Comparison of ENCODE assay signal across 19 mouse cellular contexts in the genomic region with DNA sequence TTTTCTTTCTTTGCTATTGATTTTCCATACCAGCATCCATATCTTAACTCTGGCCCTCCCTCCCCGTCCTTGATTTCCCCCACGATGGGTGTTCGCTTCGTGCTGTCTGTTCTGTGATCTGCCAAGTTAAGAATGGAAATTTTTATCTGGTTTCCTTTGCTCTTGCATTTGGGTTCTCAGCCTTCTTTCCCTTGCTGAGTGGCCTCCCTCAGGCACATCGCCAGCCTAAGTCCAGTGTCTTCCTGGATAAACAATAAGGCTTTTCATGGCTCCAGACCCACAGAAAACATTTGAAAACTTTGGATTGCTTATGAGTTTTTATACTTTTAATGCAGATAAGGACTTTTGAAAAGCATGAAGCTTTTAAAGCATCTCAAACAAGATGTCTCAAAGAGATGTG.
DNase-seq lines count a peak whose midpoint lies in the region; ATAC-seq and TF ChIP-seq lines count a peak whose summit lies in the region.
"Had no signal": no experiment of that assay in that cellular context is flagged by ENCODE, and none has a peak within 500 bp of the region (broad histone marks: within the 10 kb centered on the region; RNA-seq: fewer than 3 reads in every experiment).

No protein-coding gene starts in this region.

- TF ChIP-seq POLR2A in kidney, adult 2 months (IDR thresholded peaks at IDR 0.05; ENCODE audit: low read depth, low read length), result no peak

- H3K9ac ChIP-seq in kidney, embryonic 14.5 days (ENCODE audit: low read depth, low read length), result no peak overlapping the region
- H3K9ac ChIP-seq in stomach, embryonic 15.5 days, result no peak overlapping the region
- no peak overlapping the region for H3K9ac ChIP-seq in stomach, postnatal 0 days (ENCODE audit: low read length)
- H3K9ac ChIP-seq: embryonic facial prominence, embryonic 13.5 days; heart, embryonic 15.5 days; limb, embryonic 13.5 days; liver, embryonic 13.5 days; midbrain, embryonic 12.5 days; neural tube, embryonic 12.5 days had no signal

- H3K27ac ChIP-seq in kidney, adult 2 months (ENCODE audit: insufficient read depth, low read depth, low read length), result no peak overlapping the region
- H3K27ac ChIP-seq in kidney, embryonic 14.5 days (ENCODE audit: low read depth, low read length), result no peak overlapping the region
- peak overlapping the region; percentile 4; the same call in 1 of the 2 replicates for H3K27ac ChIP-seq in stomach, embryonic 15.5 days
- H3K27ac ChIP-seq in stomach, postnatal 0 days (replicated peaks), result no peak overlapping the region
- H3K27ac ChIP-seq: embryonic facial prominence, embryonic 13.5 days; gastrocnemius, adult 2 months; heart, embryonic 15.5 days; limb, embryonic 13.5 days; liver, embryonic 13.5 days; midbrain, embryonic 12.5 days; neural tube, embryonic 12.5 days had no signal

- no peak overlapping the region for H3K4me3 ChIP-seq in kidney, adult 2 months (ENCODE audit: insufficient read depth, low read depth, low read length)
- H3K4me3 ChIP-seq in kidney, embryonic 14.5 days (ENCODE audit: low read length), result no peak overlapping the region
- no peak overlapping the region for H3K4me3 ChIP-seq in stomach, embryonic 15.5 days (replicated peaks)
- no peak overlapping the region for H3K4me3 ChIP-seq in stomach, postnatal 0 days (ENCODE audit: low read depth, low read length)
- H3K4me3 ChIP-seq: embryonic facial prominence, embryonic 13.5 days; gastrocnemius, adult 2 months; heart, embryonic 15.5 days; limb, embryonic 13.5 days; liver, embryonic 13.5 days; midbrain, embryonic 12.5 days; neural tube, embryonic 12.5 days had no signal

- peak; percentile 25 for DNase-seq in kidney, adult 2 months
- DNase-seq in stomach, postnatal 0 days (ENCODE audit: low spot score), result no peak
- peak; percentile 35 for DNase-seq in fibroblast of lung, adult 2 months (ENCODE audit: low read depth)
- DNase-seq in testis, postnatal 14 days (ENCODE audit: low spot score), result peak; percentile 71
- DNase-seq: adrenal gland, postnatal 10 days; cerebellum, postnatal 10 days; gastrocnemius, adult 2 months; liver, embryonic 13.5 days; right cerebral cortex, postnatal 14 days; spleen, adult 18-20 months had no signal

- TF ChIP-seq CTCF in kidney, adult 2 months (conservative IDR thresholded peaks at IDR 0.05; ENCODE audit: insufficient read depth, insufficient read length, low read depth, low read length), result no peak
- no peak for TF ChIP-seq CTCF in stomach, postnatal 0 days (IDR thresholded peaks at IDR 0.05; ENCODE audit: low read depth)

- H3K9me3 ChIP-seq in kidney, embryonic 14.5 days (ENCODE audit: control insufficient read depth, low read length), result no peaks in the 10 kb centered on the region
- no peaks in the 10 kb centered on the region for H3K9me3 ChIP-seq in stomach, embryonic 15.5 days
- no peaks in the 10 kb centered on the region for H3K9me3 ChIP-seq in stomach, postnatal 0 days (ENCODE audit: control insufficient read depth, low read length)
- H3K9me3 ChIP-seq: embryonic facial prominence, embryonic 13.5 days; heart, embryonic 15.5 days; limb, embryonic 13.5 days; liver, embryonic 13.5 days; midbrain, embryonic 12.5 days; neural tube, embryonic 12.5 days had no signal

- TF ChIP-seq EP300 in stomach, postnatal 0 days (optimal IDR thresholded peaks at IDR 0.05), result no peak

- 63% methylated on average over 5 of the region's 5 CpGs for WGBS in kidney, adult 2 months
- 90% methylated on average over 5 of the region's 5 CpGs for WGBS in kidney, embryonic 14.5 days
- WGBS in stomach, embryonic 15.5 days, result 68% methylated on average over 5 of the region's 5 CpGs
- 68% methylated on average over 5 of the region's 5 CpGs for WGBS in stomach, postnatal 0 days

- H3K4me1 ChIP-seq in kidney, adult 2 months (ENCODE audit: control insufficient read depth, insufficient read depth, low read length), result no peaks in the 10 kb centered on the region
- no peaks in the 10 kb centered on the region for H3K4me1 ChIP-seq in kidney, embryonic 14.5 days (ENCODE audit: control insufficient read depth, insufficient read depth, low read length)
- H3K4me1 ChIP-seq in stomach, embryonic 15.5 days, result no peaks in the 10 kb centered on the region
- H3K4me1 ChIP-seq in stomach, postnatal 0 days (replicated peaks; ENCODE audit: control insufficient read depth, insufficient read depth), result no peaks in the 10 kb centered on the region
- H3K4me1 ChIP-seq: embryonic facial prominence, embryonic 13.5 days; heart, embryonic 15.5 days; limb, embryonic 13.5 days; liver, embryonic 13.5 days; midbrain, embryonic 12.5 days; neural tube, embryonic 12.5 days had no signal

- no peak overlapping the region for H3K4me2 ChIP-seq in kidney, embryonic 14.5 days (replicated peaks; ENCODE audit: low read depth, low read length)
- no peak overlapping the region for H3K4me2 ChIP-seq in stomach, embryonic 15.5 days
- H3K4me2 ChIP-seq in stomach, postnatal 0 days (replicated peaks; ENCODE audit: low read depth), result no peak overlapping the region
- H3K4me2 ChIP-seq: embryonic facial prominence, embryonic 13.5 days; heart, embryonic 15.5 days; limb, embryonic 13.5 days; liver, embryonic 13.5 days; midbrain, embryonic 12.5 days; neural tube, embryonic 12.5 days had no signal

- H3K27me3 ChIP-seq in kidney, adult 2 months (replicated peaks; ENCODE audit: control insufficient read depth, insufficient read depth, low read length), result no peaks in the 10 kb centered on the region
- no peaks in the 10 kb centered on the region for H3K27me3 ChIP-seq in kidney, embryonic 14.5 days (ENCODE audit: control insufficient read depth, insufficient read depth, low read length)
- no peaks in the 10 kb centered on the region for H3K27me3 ChIP-seq in stomach, embryonic 15.5 days (replicated peaks)
- H3K27me3 ChIP-seq in stomach, postnatal 0 days (ENCODE audit: control insufficient read depth, insufficient read depth, low read length), result no peaks in the 10 kb centered on the region
- H3K27me3 ChIP-seq: embryonic facial prominence, embryonic 13.5 days; heart, embryonic 15.5 days; limb, embryonic 13.5 days; liver, embryonic 13.5 days; neural tube, embryonic 12.5 days had no signal

- H3K36me3 ChIP-seq in kidney, adult 2 months (ENCODE audit: control insufficient read depth, insufficient read depth, low read length), result no peaks in the 10 kb centered on the region
- no peaks in the 10 kb centered on the region for H3K36me3 ChIP-seq in kidney, embryonic 14.5 days (ENCODE audit: control insufficient read depth, insufficient read depth, low read length)
- no peaks in the 10 kb centered on the region for H3K36me3 ChIP-seq in stomach, embryonic 15.5 days
- no peaks in the 10 kb centered on the region for H3K36me3 ChIP-seq in stomach, postnatal 0 days (ENCODE audit: control insufficient read depth, insufficient read depth, low read length)
- H3K36me3 ChIP-seq: embryonic facial prominence, embryonic 13.5 days; heart, embryonic 15.5 days; limb, embryonic 13.5 days; liver, embryonic 13.5 days; midbrain, embryonic 12.5 days; neural tube, embryonic 12.5 days had no signal

- no peak for ATAC-seq in kidney, embryonic 14.5 days (ENCODE audit: low FRiP score, low TSS enrichment)
- no peak for ATAC-seq in stomach, embryonic 15.5 days (ENCODE audit: insufficient read depth, low FRiP score, low read depth)
- ATAC-seq in stomach, postnatal 0 days (ENCODE audit: low FRiP score, low TSS enrichment), result no peak
- no peak for ATAC-seq in megakaryocyte progenitor cell, adult 5-6 weeks (replicated peaks; ENCODE audit: poor library complexity)
- ATAC-seq: Patski had no signal
